Mouse (Mus musculus) MEL-GATA-1-ER (cell line): ENCODE measurements at regions not wholly inside any gene's neighbourhood (a gene's known extent, or its start where the extent isn't known, plus 50 kb on each side); places are given as distances from the start of the nearest gene placed in this dataset.

Source experiments
- DNase-seq: peaks from one replicate; pipeline ENCODE4 v3.0.0-alpha.2; 2012; ENCODE audit warnings: low read depth; ENCODE audit errors: extremely low read depth

- no peak for DNase-seq
These were observed 84.9 kb upstream of the 4930535I16Rik start for GRCm38 (mm10) chr4:124002760-124003159.

GRCm38 (mm10) chr4:124002105-124002504 lies 84.3 kb upstream of the 4930535I16Rik start:
- peak; percentile 31 for DNase-seq

- DNase-seq = peak; percentile 47
These were observed 78.0 kb upstream of the 4930535I16Rik start for GRCm38 (mm10) chr4:123995815-123996214.

- DNase-seq = no peak
These were observed 73.4 kb upstream of the 4930535I16Rik start for GRCm38 (mm10) chr4:123991223-123991622.

GRCm38 (mm10) chr4:123990293-123991185 lies 72.7 kb upstream of the 4930535I16Rik start:
- no peak for DNase-seq
